Mouse (Mus musculus): Measurements from ENCODE around the gene Matn3. TPM values are rescaled to one million over a fixed set of nuclear protein-coding genes. Genes with fewer than 3 reads are reported as not detected.

Matn3 gene
- polyA plus RNA-seq, 1 experiment, result 0.15 TPM

DNA sequence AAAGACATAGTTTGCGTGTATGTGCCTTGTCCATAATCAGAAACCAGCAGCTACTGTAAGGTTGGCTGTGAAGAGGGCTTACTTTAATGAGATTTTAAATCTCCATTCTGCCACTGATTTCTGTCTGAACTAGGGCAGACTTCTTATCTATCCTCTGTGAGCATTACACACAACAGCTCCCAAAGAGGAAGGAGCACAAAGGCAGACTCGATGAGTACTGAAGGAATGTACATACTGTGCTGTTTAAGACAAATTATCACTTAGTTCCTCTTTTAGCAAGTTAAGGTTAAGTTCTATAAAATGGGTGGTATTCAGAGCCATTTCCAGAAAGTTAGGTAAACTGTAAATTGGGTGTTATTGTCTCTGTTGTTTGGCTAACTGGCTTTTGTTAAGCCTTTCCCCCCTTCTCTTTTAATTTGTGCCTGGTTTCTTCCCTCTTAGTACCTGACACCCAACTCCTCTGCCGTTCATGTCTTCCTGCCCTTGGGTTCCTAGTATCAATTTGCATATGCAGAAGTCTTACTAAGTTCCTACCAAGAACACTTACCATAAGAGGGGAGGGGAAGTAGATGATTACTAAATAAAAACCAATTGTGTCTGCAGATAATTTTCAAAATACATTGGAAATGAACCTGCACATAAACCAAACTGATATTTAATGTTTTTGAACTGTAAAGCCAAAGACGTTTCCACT, 5.9 kb upstream of the Matn3 start:
- Histone ChIP-seq H3K27ac (ENCODE audit: control insufficient read depth, insufficient read depth, low read length) (no peak overlapping the region), H3K4me3 (ENCODE audit: control insufficient read depth, insufficient read depth, low read length) (no peak overlapping the region), H3K4me1 (replicated peaks; ENCODE audit: control insufficient read depth, insufficient read depth, low read length) (no peaks in the 10 kb centered on the region), H3K36me3 (ENCODE audit: control insufficient read depth, insufficient read depth, low read length) (peaks cover 24% of the 10 kb centered on the region), H3K27me3 (ENCODE audit: control insufficient read depth, insufficient read depth, low read length) (no peaks in the 10 kb centered on the region)
- WGBS, result 31% methylated on average over 4 of the region's 4 CpGs
- DNase-seq, result no peak
- TF ChIP-seq CTCF (IDR thresholded peaks at IDR 0.05; ENCODE audit: borderline replicate concordance, control insufficient read depth, extremely low read depth, insufficient read depth, low read length, poor library complexity) (no peak), POLR2A (IDR thresholded peaks at IDR 0.05; ENCODE audit: control insufficient read depth, extremely low read depth, insufficient read depth, low read length, poor library complexity) (no peak)

DNA sequence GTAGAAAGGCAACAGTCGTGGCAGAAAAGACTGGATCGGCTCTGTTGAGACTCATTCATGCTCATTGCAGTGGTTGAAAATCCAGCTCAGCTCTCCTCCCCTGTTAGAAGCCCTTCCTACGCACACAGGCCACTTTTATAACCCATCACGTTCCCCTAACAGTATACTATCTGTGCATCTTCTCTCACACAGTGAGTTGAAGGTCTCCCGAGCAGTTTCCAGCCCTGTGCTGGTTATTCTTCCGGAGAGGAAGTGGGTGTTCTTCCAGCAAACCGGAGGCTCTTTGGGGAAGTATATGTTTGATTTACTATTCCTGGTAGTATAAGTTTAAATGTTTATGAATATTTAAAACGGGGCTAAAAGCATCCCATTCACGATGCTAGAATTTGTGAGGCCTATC, 566 bp upstream of the Matn3 start:
- TF ChIP-seq POLR2A (IDR thresholded peaks at IDR 0.05; ENCODE audit: control insufficient read depth, extremely low read depth, insufficient read depth, low read length, poor library complexity) (no peak), CTCF (IDR thresholded peaks at IDR 0.05; ENCODE audit: borderline replicate concordance, control insufficient read depth, extremely low read depth, insufficient read depth, low read length, poor library complexity) (no peak)
- Histone ChIP-seq H3K4me1 (replicated peaks; ENCODE audit: control insufficient read depth, insufficient read depth, low read length) (peaks cover 5% of the 10 kb centered on the region; the same call in 1 of the 2 replicates), H3K27ac (ENCODE audit: control insufficient read depth, insufficient read depth, low read length) (no peak overlapping the region), H3K27me3 (ENCODE audit: control insufficient read depth, insufficient read depth, low read length) (no peaks in the 10 kb centered on the region; the same call in 1 of the 2 replicates), H3K36me3 (ENCODE audit: control insufficient read depth, insufficient read depth, low read length) (no peaks in the 10 kb centered on the region), H3K4me3 (ENCODE audit: control insufficient read depth, insufficient read depth, low read length) (no peak overlapping the region)
- WGBS, result 29% methylated on average over 9 of the region's 9 CpGs
- no peak for DNase-seq

DNA sequence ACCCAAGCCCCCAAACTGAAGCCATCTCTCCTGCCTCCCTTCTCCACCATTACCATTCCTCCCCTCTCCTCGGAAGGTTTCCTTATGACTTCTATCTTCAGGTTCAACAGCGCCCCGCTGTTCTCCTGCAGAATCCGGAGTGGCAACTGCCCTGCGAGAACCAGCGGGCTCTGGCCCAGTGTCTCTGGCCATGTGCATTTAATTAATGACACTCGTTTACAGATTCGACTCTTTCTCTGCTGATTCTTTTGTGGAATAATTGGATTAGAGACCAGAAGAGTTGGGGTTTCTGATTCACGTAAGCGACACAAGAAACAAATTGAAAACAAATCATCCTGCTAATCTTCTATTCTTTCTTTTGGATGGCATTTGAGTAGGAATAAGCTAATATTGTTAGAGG, 5.4 kb downstream of the Matn3 start:
- no peak overlapping the region for H3K27ac ChIP-seq (ENCODE audit: control insufficient read depth, insufficient read depth, low read length)
- WGBS, result 95% methylated on average over 10 of the region's 10 CpGs
- H3K36me3 ChIP-seq (ENCODE audit: control insufficient read depth, insufficient read depth, low read length), result no peaks in the 10 kb centered on the region
- H3K27me3 ChIP-seq (ENCODE audit: control insufficient read depth, insufficient read depth, low read length), result no peaks in the 10 kb centered on the region; the same call in 1 of the 2 replicates
- no peak for DNase-seq
- H3K4me3 ChIP-seq (ENCODE audit: control insufficient read depth, insufficient read depth, low read length), result no peak overlapping the region
- TF ChIP-seq POLR2A (IDR thresholded peaks at IDR 0.05; ENCODE audit: control insufficient read depth, extremely low read depth, insufficient read depth, low read length, poor library complexity) (no peak), CTCF (IDR thresholded peaks at IDR 0.05; ENCODE audit: borderline replicate concordance, control insufficient read depth, extremely low read depth, insufficient read depth, low read length, poor library complexity) (no peak)
- no peaks in the 10 kb centered on the region for H3K4me1 ChIP-seq (replicated peaks; ENCODE audit: control insufficient read depth, insufficient read depth, low read length)

DNA sequence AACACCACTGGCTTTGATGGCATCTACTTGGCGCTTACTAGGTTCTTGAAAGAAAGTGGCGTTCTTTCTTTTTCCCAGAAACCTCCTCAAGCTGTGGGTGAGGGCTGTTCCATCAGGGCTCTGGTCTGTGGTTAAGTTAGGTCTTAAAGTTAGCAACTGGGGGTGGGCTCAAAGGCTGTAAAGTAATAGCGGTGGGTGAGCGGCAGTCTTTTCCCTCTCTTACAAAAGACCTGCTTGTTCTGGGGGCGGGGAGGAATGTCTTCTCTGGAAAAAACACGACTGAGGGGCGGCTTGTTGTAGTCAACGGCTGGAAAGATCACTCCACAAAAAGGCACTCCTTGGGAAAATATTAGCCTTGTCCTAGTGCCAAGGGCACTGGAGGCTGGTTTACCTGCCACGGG, 6.4 kb downstream of the Matn3 start:
- TF ChIP-seq POLR2A (IDR thresholded peaks at IDR 0.05; ENCODE audit: control insufficient read depth, extremely low read depth, insufficient read depth, low read length, poor library complexity), result no peak
- TF ChIP-seq CTCF (IDR thresholded peaks at IDR 0.05; ENCODE audit: borderline replicate concordance, control insufficient read depth, extremely low read depth, insufficient read depth, low read length, poor library complexity), result no peak
- no peaks in the 10 kb centered on the region for H3K4me1 ChIP-seq (replicated peaks; ENCODE audit: control insufficient read depth, insufficient read depth, low read length)
- 87% methylated on average over 9 of the region's 9 CpGs for WGBS
- H3K27ac ChIP-seq (ENCODE audit: control insufficient read depth, insufficient read depth, low read length), result no peak overlapping the region
- no peak overlapping the region for H3K4me3 ChIP-seq (ENCODE audit: control insufficient read depth, insufficient read depth, low read length)
- DNase-seq, result no peak
- no peaks in the 10 kb centered on the region for H3K27me3 ChIP-seq (ENCODE audit: control insufficient read depth, insufficient read depth, low read length)
- H3K36me3 ChIP-seq (ENCODE audit: control insufficient read depth, insufficient read depth, low read length), result no peaks in the 10 kb centered on the region

DNA sequence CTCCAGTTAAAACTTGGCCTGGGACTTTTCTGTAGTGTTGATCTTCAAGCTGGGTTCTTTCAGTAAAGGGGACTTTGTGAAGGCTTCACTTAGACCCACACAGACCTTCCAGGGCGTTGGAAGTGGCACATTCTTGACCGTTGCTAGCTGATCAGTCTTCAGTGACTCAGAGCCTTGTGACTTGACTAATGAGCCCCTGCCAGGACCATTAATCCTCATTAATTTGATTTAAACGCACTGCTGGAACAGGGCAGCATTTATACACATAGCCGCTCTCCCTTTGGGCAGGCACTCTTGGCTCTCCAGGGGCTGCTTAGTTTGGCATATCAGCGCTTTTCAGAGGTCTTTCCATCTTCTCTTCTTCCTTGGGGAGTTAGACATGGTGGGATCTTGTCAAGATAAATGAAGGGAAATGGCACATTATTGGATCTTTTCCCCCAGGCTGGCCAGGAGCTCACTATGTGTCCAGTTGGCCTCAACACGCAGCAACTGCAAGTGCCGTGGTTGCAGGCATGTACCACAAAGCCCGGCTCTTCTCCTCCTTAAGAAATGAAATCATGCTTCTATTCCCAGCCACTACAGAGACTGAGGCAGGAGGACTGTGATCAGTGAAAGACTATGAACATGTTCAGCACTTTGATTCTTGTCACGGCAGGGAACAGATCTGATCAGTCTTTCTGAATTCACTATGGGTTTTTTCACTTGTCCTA, 14.0 kb downstream of the Matn3 start:
- Histone ChIP-seq H3K4me1 (replicated peaks; ENCODE audit: control insufficient read depth, insufficient read depth, low read length) (no peaks in the 10 kb centered on the region), H3K36me3 (ENCODE audit: control insufficient read depth, insufficient read depth, low read length) (no peaks in the 10 kb centered on the region), H3K27ac (ENCODE audit: control insufficient read depth, insufficient read depth, low read length) (no peak overlapping the region), H3K27me3 (ENCODE audit: control insufficient read depth, insufficient read depth, low read length) (no peaks in the 10 kb centered on the region), H3K4me3 (ENCODE audit: control insufficient read depth, insufficient read depth, low read length) (no peak overlapping the region)
- TF ChIP-seq POLR2A (IDR thresholded peaks at IDR 0.05; ENCODE audit: control insufficient read depth, extremely low read depth, insufficient read depth, low read length, poor library complexity) (no peak), CTCF (IDR thresholded peaks at IDR 0.05; ENCODE audit: borderline replicate concordance, control insufficient read depth, extremely low read depth, insufficient read depth, low read length, poor library complexity) (no peak)
- 90% methylated on average over 9 of the region's 9 CpGs for WGBS
- DNase-seq, result no peak

DNA sequence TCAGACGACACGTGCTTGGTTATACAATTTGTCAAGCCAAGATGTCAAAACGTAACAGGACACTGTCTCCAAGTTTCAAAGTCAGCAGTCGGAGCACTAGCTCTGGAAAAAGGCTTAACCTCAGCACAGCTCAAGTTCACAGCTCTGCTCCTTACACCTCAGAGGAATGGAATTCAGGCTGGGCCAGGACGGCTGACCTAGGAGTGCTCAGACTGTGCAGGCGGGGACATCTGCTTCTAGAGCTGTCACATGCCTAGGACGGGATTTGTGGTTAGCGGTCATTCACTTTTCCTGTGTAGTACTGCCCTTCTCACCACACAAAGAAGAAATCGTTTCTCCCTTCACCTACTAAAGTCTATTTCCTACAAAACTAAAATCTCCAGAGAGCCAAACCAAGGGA, 22.1 kb downstream of the Matn3 start:
- WGBS, result 20% methylated on average over 9 of the region's 9 CpGs
- H3K27me3 ChIP-seq (ENCODE audit: control insufficient read depth, insufficient read depth, low read length), result no peaks in the 10 kb centered on the region
- TF ChIP-seq CTCF (IDR thresholded peaks at IDR 0.05; ENCODE audit: borderline replicate concordance, control insufficient read depth, extremely low read depth, insufficient read depth, low read length, poor library complexity) (no peak), POLR2A (IDR thresholded peaks at IDR 0.05; ENCODE audit: control insufficient read depth, extremely low read depth, insufficient read depth, low read length, poor library complexity) (no peak)
- H3K27ac ChIP-seq (ENCODE audit: control insufficient read depth, insufficient read depth, low read length), result no peak overlapping the region
- H3K4me3 ChIP-seq (ENCODE audit: control insufficient read depth, insufficient read depth, low read length), result no peak overlapping the region
- no peaks in the 10 kb centered on the region for H3K36me3 ChIP-seq (ENCODE audit: control insufficient read depth, insufficient read depth, low read length)
- DNase-seq, result no peak
- peaks cover 4% of the 10 kb centered on the region; the same call in 1 of the 2 replicates for H3K4me1 ChIP-seq (replicated peaks; ENCODE audit: control insufficient read depth, insufficient read depth, low read length)

Data from thymus, adult 2 months (tissue).